Mouse (Mus musculus): ENCODE results near the gene Twf2. TPM values are rescaled to one million over a fixed set of nuclear protein-coding genes. Genes with fewer than 3 reads are reported as not detected.

Twf2 gene
- total and polyA plus RNA-seq, 3 experiments: 120 to 186 (median 131) TPM

DNA sequence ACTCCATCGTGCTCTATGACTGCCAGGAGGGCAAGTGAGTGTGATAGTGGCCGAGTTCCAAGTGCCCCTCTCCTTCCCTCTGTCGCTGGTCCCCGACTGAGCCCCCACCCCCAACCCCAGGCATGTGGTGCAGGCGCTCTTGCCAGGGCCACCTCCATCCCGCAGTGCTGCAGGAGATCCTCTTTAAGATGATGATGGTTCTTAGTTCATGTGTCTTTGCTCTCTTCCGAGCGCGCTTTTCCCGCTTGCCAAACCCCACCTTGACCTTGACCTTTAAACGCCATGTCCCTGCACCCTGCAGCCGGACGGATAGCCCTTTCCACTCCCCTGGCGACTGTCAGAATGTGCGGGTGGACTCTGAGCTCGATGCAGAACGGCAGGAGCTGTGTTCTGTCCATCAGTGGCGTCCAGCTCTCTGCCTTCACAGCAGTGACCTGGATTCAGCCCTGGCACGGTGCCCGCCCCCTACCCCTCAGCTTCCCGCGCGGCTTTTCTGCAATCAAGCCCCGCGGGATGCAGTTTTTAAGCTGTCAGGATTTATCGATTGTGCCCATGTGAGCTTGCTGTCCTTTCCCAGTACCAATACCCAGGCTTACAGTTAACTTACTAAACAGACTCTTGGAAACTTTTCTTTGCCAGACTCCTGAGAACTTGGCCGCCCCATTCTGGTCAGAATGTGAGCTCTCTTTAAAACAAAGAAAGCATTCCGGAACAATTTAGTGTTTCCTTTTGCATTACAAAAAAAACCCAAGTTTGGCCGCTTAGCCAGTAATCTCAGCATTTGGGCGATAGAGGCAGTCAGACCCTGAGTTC is 31.4 kb upstream of the Twf2 start:
- dilution Hi-C loops (cut with MboI; ENCODE audit: extremely low pct_ligation_motif_present, extremely low pct_unique_long_range_greater_than_20kb, low sequenced_read_pairs): no loop called here
- H3K9ac ChIP-seq (ENCODE audit: insufficient read depth, low read depth): peak overlapping the region; percentile 73

DNA sequence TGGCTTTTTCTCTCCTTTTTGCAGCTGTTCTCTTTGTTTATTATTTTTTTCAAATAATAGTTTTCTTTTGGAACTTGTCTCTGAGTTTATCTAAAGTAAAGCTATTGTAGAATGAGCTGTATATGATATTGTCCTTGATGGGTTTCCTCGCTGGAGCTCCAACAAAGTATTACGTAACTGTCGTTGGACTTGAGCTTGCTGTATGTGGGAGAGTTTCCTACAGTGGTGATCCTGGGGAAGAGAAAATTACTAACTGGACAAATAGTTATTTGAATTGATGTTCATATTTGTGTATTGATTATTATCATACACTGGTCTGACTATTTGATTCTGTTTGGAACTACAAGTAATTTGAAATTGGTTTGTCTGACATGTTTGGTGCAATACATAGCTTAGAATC is 30.4 kb upstream of the Twf2 start:
- Histone ChIP-seq H3K36me3 (replicated peaks in 1 of 2; ENCODE audit: control insufficient read depth in 1 of 2, insufficient read depth in 1 of 2, low read length in 1 of 2) (peaks cover 12 to 25% of the 10 kb centered on the region in 2 experiments), H3K27me3 (replicated peaks) (no peaks in the 10 kb centered on the region), H3K4me2 (ENCODE audit: insufficient read depth, low read depth, poor library complexity, severe bottlenecking) (peak overlapping the region; percentile 93), H3K79me2 (replicated peaks; ENCODE audit: control insufficient read depth, extremely low read depth, insufficient read depth, poor library complexity, severe bottlenecking) (peaks cover 62% of the 10 kb centered on the region), H3K9ac (ENCODE audit: insufficient read depth, low read depth) (peak overlapping the region; percentile 73; the same call in 1 of the 2 replicates), H3K27ac (ENCODE audit: insufficient read depth, low read depth) (no peak overlapping the region), H3K4me3 (replicated peaks in 1 of 3; ENCODE audit: low read depth in 2 of 3, low read length in 2 of 3, poor library complexity in 1 of 3) (peak overlapping the region; percentile 75 to 90 (median 79)), H3K9me3 (replicated peaks; ENCODE audit: low read length) (no peaks in the 10 kb centered on the region), H3K4me1 (ENCODE audit: control insufficient read depth in 1 of 2, insufficient read depth in 2 of 2) (peaks cover 6 to 40% of the 10 kb centered on the region in 2 experiments; a peak in 3 of 4 replicates)
- dilution Hi-C loops (cut with MboI; ENCODE audit: extremely low pct_ligation_motif_present, extremely low pct_unique_long_range_greater_than_20kb, low sequenced_read_pairs) (no loop called here), in situ Hi-C loops (cut with MboI; ENCODE audit: low pct_ligation_motif_present, low pct_unique_long_range_greater_than_20kb, low sequenced_read_pairs) (no loop called here)
- TF ChIP-seq POLR2A (IDR thresholded peaks at IDR 0.05; ENCODE audit: low read depth, low read length) (no peak), NRF1 (IDR thresholded peaks at IDR 0.05; ENCODE audit: low read depth, low read length) (no peak), SMC3 (IDR thresholded peaks at IDR 0.05; ENCODE audit: low read depth, low read length) (no peak), MEF2A (IDR thresholded peaks at IDR 0.05; ENCODE audit: borderline replicate concordance, low read depth, low read length) (no peak), JUN (IDR thresholded peaks at IDR 0.05; ENCODE audit: insufficient read depth, low read depth, low read length) (no peak), KAT2A (IDR thresholded peaks at IDR 0.05; ENCODE audit: insufficient replicate concordance, low read length) (no peak), RAD21 (IDR thresholded peaks at IDR 0.05; ENCODE audit: low read depth, low read length) (no peak), ZC3H11A (IDR thresholded peaks at IDR 0.05; ENCODE audit: low read depth, low read length) (no peak), ZMIZ1 (IDR thresholded peaks at IDR 0.05; ENCODE audit: low read depth, low read length) (no peak), NELFE (IDR thresholded peaks at IDR 0.05; ENCODE audit: low read depth, low read length) (no peak), POLR2AphosphoS2 (IDR thresholded peaks at IDR 0.05; ENCODE audit: low read depth, low read length) (no peak), USF2 (conservative IDR thresholded peaks at IDR 0.05; ENCODE audit: low read depth, low read length) (no peak), CHD1 (IDR thresholded peaks at IDR 0.05; ENCODE audit: low read depth, low read length) (no peak), ETS1 (conservative IDR thresholded peaks at IDR 0.05; ENCODE audit: low read depth, low read length) (no peak)
- DNase-seq (ENCODE audit: extremely low read depth): no peak

More for the DNA sequence above, 31.4 kb upstream of the Twf2 start:
- Histone ChIP-seq H3K27me3 (replicated peaks) (no peaks in the 10 kb centered on the region), H3K36me3 (replicated peaks in 1 of 2; ENCODE audit: control insufficient read depth in 1 of 2, insufficient read depth in 1 of 2, low read length in 1 of 2) (peaks cover 3 to 16% of the 10 kb centered on the region in 2 experiments), H3K9me3 (replicated peaks; ENCODE audit: low read length) (no peaks in the 10 kb centered on the region), H3K79me2 (replicated peaks; ENCODE audit: control insufficient read depth, extremely low read depth, insufficient read depth, poor library complexity, severe bottlenecking) (peaks cover 53% of the 10 kb centered on the region), H3K4me2 (ENCODE audit: insufficient read depth, low read depth, poor library complexity, severe bottlenecking) (peak overlapping the region; percentile 93), H3K4me3 (replicated peaks in 1 of 3; ENCODE audit: low read depth in 2 of 3, low read length in 2 of 3, poor library complexity in 1 of 3) (peak overlapping the region; percentile 75 to 90 (median 79)), H3K27ac (ENCODE audit: insufficient read depth, low read depth) (peak overlapping the region; percentile 82), H3K4me1 (ENCODE audit: control insufficient read depth in 1 of 2, insufficient read depth in 2 of 2) (peaks cover 6 to 40% of the 10 kb centered on the region in 2 experiments; a peak in 3 of 4 replicates)
- no peak for TF ChIP-seq PAX5 (IDR thresholded peaks at IDR 0.05; ENCODE audit: low read length)
- no peak for TF ChIP-seq ZNF384 (IDR thresholded peaks at IDR 0.05; ENCODE audit: low read depth, low read length)
- TF ChIP-seq SIN3A (IDR thresholded peaks at IDR 0.05; ENCODE audit: low read length): peak; percentile 27; the same call in 1 of the 2 replicates
- TF ChIP-seq MXI1 (IDR thresholded peaks at IDR 0.05; ENCODE audit: low read depth, low read length): 0 out of 2 replicates have a peak, but pooled peaks have one; percentile 14
- no peak for DNase-seq (ENCODE audit: extremely low read depth)
- in situ Hi-C loops (cut with MboI; ENCODE audit: low pct_ligation_motif_present, low pct_unique_long_range_greater_than_20kb, low sequenced_read_pairs): no loop called here

Data from CH12.LX (cell line).